Mouse (Mus musculus): Measurements from ENCODE around the gene Abat. TPM values are rescaled to one million over a fixed set of nuclear protein-coding genes. Genes with fewer than 3 reads are reported as not detected.

The Abat gene
- polyA plus RNA-seq, 1 experiment: 5.1 TPM

- H3K27ac ChIP-seq (ENCODE audit: insufficient read depth, low read length): no peak overlapping the region
- TF ChIP-seq CTCF (IDR thresholded peaks at IDR 0.05; ENCODE audit: extremely low read depth, insufficient read depth, insufficient read length, insufficient replicate concordance) (peak; percentile 63; the same call in 1 of the 2 replicates), POLR2A (IDR thresholded peaks at IDR 0.05; ENCODE audit: low read depth, low read length) (no peak)
- no peaks in the 10 kb centered on the region for H3K27me3 ChIP-seq (ENCODE audit: control insufficient read depth, insufficient read depth, low read length)
- peaks cover 43% of the 10 kb centered on the region for H3K36me3 ChIP-seq (ENCODE audit: control insufficient read depth, insufficient read depth, low read length)
- 80% methylated on average over 2 of the region's 2 CpGs for whole genome bisulfite sequencing
- peak; percentile 11 to 43 for DNase-seq (ENCODE audit: low read depth in 1 of 2, low spot score in 2 of 2)
- no peak overlapping the region for H3K4me3 ChIP-seq (ENCODE audit: extremely low read depth, insufficient read depth, insufficient read length)
- H3K4me1 ChIP-seq (ENCODE audit: control insufficient read depth, insufficient read depth, insufficient read length): no peaks in the 10 kb centered on the region
These were observed 130.6 kb downstream of the Abat start for GRCm38 (mm10) chr16:8643855-8644254.

GRCm38 (mm10) chr16:8645546-8645945, 132.3 kb downstream of the Abat start:
- no peak for DNase-seq (ENCODE audit: low read depth in 1 of 2, low spot score in 2 of 2)
- no peak for TF ChIP-seq CTCF (IDR thresholded peaks at IDR 0.05; ENCODE audit: extremely low read depth, insufficient read depth, insufficient read length, insufficient replicate concordance)
- no peak for TF ChIP-seq POLR2A (IDR thresholded peaks at IDR 0.05; ENCODE audit: low read depth, low read length)
- Histone ChIP-seq H3K27me3 (ENCODE audit: control insufficient read depth, insufficient read depth, low read length) (no peaks in the 10 kb centered on the region), H3K4me1 (ENCODE audit: control insufficient read depth, insufficient read depth, insufficient read length) (no peaks in the 10 kb centered on the region), H3K27ac (ENCODE audit: insufficient read depth, low read length) (no peak overlapping the region), H3K4me3 (ENCODE audit: extremely low read depth, insufficient read depth, insufficient read length) (no peak overlapping the region), H3K36me3 (ENCODE audit: control insufficient read depth, insufficient read depth, low read length) (peaks cover 52% of the 10 kb centered on the region)
- WGBS: 93% methylated on average over 6 of the region's 6 CpGs

GRCm38 (mm10) chr16:8650007-8650406, 136.8 kb downstream of the Abat start:
- DNase-seq (ENCODE audit: low read depth in 1 of 2, low spot score in 2 of 2): no peak
- WGBS: 83% methylated on average over 3 of the region's 3 CpGs
- no peak for TF ChIP-seq CTCF (IDR thresholded peaks at IDR 0.05; ENCODE audit: extremely low read depth, insufficient read depth, insufficient read length, insufficient replicate concordance)
- TF ChIP-seq POLR2A (IDR thresholded peaks at IDR 0.05; ENCODE audit: low read depth, low read length): no peak
- Histone ChIP-seq H3K27me3 (ENCODE audit: control insufficient read depth, insufficient read depth, low read length) (no peaks in the 10 kb centered on the region), H3K4me3 (ENCODE audit: extremely low read depth, insufficient read depth, insufficient read length) (no peak overlapping the region), H3K36me3 (ENCODE audit: control insufficient read depth, insufficient read depth, low read length) (peaks cover 50% of the 10 kb centered on the region), H3K4me1 (ENCODE audit: control insufficient read depth, insufficient read depth, insufficient read length) (no peaks in the 10 kb centered on the region), H3K27ac (ENCODE audit: insufficient read depth, low read length) (no peak overlapping the region)

- Histone ChIP-seq H3K27ac (ENCODE audit: insufficient read depth, low read length) (no peak overlapping the region), H3K4me1 (ENCODE audit: control insufficient read depth, insufficient read depth, insufficient read length) (no peaks in the 10 kb centered on the region), H3K27me3 (ENCODE audit: control insufficient read depth, insufficient read depth, low read length) (no peaks in the 10 kb centered on the region), H3K36me3 (ENCODE audit: control insufficient read depth, insufficient read depth, low read length) (peaks cover 23% of the 10 kb centered on the region), H3K4me3 (ENCODE audit: extremely low read depth, insufficient read depth, insufficient read length) (no peak overlapping the region)
- TF ChIP-seq POLR2A (IDR thresholded peaks at IDR 0.05; ENCODE audit: low read depth, low read length): no peak
- no peak for TF ChIP-seq CTCF (IDR thresholded peaks at IDR 0.05; ENCODE audit: extremely low read depth, insufficient read depth, insufficient read length, insufficient replicate concordance)
- 92% methylated on average over 6 of the region's 6 CpGs for WGBS
- no peak for DNase-seq (ENCODE audit: low read depth in 1 of 2, low spot score in 2 of 2)
These were observed 141.9 kb downstream of the Abat start for GRCm38 (mm10) chr16:8655108-8655507.

- TF ChIP-seq CTCF (IDR thresholded peaks at IDR 0.05; ENCODE audit: extremely low read depth, insufficient read depth, insufficient read length, insufficient replicate concordance): no peak
- no peak for TF ChIP-seq POLR2A (IDR thresholded peaks at IDR 0.05; ENCODE audit: low read depth, low read length)
- Histone ChIP-seq H3K4me1 (ENCODE audit: control insufficient read depth, insufficient read depth, insufficient read length) (no peaks in the 10 kb centered on the region), H3K27me3 (ENCODE audit: control insufficient read depth, insufficient read depth, low read length) (no peaks in the 10 kb centered on the region), H3K4me3 (ENCODE audit: extremely low read depth, insufficient read depth, insufficient read length) (no peak overlapping the region), H3K27ac (ENCODE audit: insufficient read depth, low read length) (no peak overlapping the region), H3K36me3 (ENCODE audit: control insufficient read depth, insufficient read depth, low read length) (peaks cover 24% of the 10 kb centered on the region)
- WGBS: 84% methylated on average over 9 of the region's 9 CpGs
- no peak for DNase-seq (ENCODE audit: low read depth in 1 of 2, low spot score in 2 of 2)
These were observed 142.4 kb downstream of the Abat start for GRCm38 (mm10) chr16:8655599-8655998.

GRCm38 (mm10) chr16:8656256-8656655, 143.0 kb downstream of the Abat start:
- no peaks in the 10 kb centered on the region for H3K4me1 ChIP-seq (ENCODE audit: control insufficient read depth, insufficient read depth, insufficient read length)
- peaks cover 26% of the 10 kb centered on the region for H3K36me3 ChIP-seq (ENCODE audit: control insufficient read depth, insufficient read depth, low read length)
- 91% methylated on average over 2 of the region's 2 CpGs for WGBS
- no peaks in the 10 kb centered on the region for H3K27me3 ChIP-seq (ENCODE audit: control insufficient read depth, insufficient read depth, low read length)
- no peak overlapping the region for H3K4me3 ChIP-seq (ENCODE audit: extremely low read depth, insufficient read depth, insufficient read length)
- no peak overlapping the region for H3K27ac ChIP-seq (ENCODE audit: insufficient read depth, low read length)
- DNase-seq (ENCODE audit: low read depth in 1 of 2, low spot score in 2 of 2): no peak
- no peak for TF ChIP-seq CTCF (IDR thresholded peaks at IDR 0.05; ENCODE audit: extremely low read depth, insufficient read depth, insufficient read length, insufficient replicate concordance)
- no peak for TF ChIP-seq POLR2A (IDR thresholded peaks at IDR 0.05; ENCODE audit: low read depth, low read length)

- no peak overlapping the region for H3K27ac ChIP-seq (ENCODE audit: insufficient read depth, low read length)
- H3K4me1 ChIP-seq (ENCODE audit: control insufficient read depth, insufficient read depth, insufficient read length): no peaks in the 10 kb centered on the region
- WGBS: 92% methylated on average over 4 of the region's 4 CpGs
- DNase-seq (ENCODE audit: low read depth in 1 of 2, low spot score in 2 of 2): no peak
- H3K4me3 ChIP-seq (ENCODE audit: extremely low read depth, insufficient read depth, insufficient read length): no peak overlapping the region
- peaks cover 26% of the 10 kb centered on the region for H3K36me3 ChIP-seq (ENCODE audit: control insufficient read depth, insufficient read depth, low read length)
- TF ChIP-seq CTCF (IDR thresholded peaks at IDR 0.05; ENCODE audit: extremely low read depth, insufficient read depth, insufficient read length, insufficient replicate concordance) (no peak), POLR2A (IDR thresholded peaks at IDR 0.05; ENCODE audit: low read depth, low read length) (no peak)
- no peaks in the 10 kb centered on the region for H3K27me3 ChIP-seq (ENCODE audit: control insufficient read depth, insufficient read depth, low read length)
These were observed 145.1 kb downstream of the Abat start for GRCm38 (mm10) chr16:8658349-8658748.

All from spleen, adult 2 months (tissue).